Mouse (Mus musculus): ENCODE measurements around the gene Synj2. TPM values are rescaled to one million over a fixed set of nuclear protein-coding genes. Genes with fewer than 3 reads are reported as not detected.
A peak's percentile ranks its signal among the peaks of the same experiment; 100 is the strongest.

Synj2 gene
- polyA plus RNA-seq (2012; rRNA removed) = 0.81 and 1.6 TPM in 2 replicates

DNA sequence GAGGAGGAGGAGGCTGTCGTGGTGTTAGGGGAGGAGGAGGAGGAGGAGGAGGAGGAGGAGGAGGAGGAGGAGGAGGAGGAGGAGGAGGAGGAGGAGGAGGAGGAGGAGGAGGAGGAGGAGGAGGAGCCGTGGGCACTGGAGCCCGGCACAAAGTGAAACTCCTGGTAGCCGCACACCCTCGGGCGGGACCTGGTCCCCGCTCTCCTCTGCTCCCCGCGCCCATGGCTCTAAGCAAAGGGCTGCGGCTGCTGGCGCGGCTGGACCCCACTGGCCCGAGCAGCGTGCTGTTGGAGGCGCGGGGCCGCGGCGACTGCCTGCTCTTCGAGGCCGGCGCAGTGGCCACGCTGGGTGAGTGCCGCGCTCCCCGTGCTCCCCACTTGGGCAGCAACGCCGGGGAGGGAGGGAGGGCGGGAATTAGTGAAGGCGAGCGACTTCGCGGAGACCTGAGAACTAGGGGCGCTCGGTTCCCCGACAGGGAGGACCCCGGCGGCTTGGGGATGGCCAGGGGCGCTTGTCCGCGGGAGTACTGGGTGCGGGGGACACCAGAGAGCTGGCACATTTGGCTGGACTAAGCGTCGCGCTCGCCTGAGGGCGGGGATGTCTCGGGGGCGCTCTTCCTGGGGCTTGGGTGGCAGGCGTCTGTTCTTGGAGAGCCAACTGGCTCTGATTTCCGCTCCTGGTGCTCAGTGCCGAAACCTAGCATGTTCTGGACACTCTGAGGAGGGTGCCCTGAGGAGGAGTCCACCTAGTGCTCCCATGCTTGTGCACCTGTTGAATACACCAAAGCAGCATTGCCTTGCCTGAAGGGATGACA lies at the start of gene Synj2:
Gene Synj2, plus strand, starts transcription at position 51 of the 814 bp plus-strand sequence.
- peak; percentile 61 for DNase-seq (ENCODE audit: low read depth)
- no peak for TF ChIP-seq CTCF (IDR thresholded peaks at IDR 0.05; ENCODE audit: borderline replicate concordance, extremely low read depth, insufficient read depth, insufficient read length)
- no peak for TF ChIP-seq POLR2A (IDR thresholded peaks at IDR 0.05; ENCODE audit: borderline replicate concordance, extremely low read depth, insufficient read depth, insufficient read length, poor library complexity, severe bottlenecking)

DNA sequence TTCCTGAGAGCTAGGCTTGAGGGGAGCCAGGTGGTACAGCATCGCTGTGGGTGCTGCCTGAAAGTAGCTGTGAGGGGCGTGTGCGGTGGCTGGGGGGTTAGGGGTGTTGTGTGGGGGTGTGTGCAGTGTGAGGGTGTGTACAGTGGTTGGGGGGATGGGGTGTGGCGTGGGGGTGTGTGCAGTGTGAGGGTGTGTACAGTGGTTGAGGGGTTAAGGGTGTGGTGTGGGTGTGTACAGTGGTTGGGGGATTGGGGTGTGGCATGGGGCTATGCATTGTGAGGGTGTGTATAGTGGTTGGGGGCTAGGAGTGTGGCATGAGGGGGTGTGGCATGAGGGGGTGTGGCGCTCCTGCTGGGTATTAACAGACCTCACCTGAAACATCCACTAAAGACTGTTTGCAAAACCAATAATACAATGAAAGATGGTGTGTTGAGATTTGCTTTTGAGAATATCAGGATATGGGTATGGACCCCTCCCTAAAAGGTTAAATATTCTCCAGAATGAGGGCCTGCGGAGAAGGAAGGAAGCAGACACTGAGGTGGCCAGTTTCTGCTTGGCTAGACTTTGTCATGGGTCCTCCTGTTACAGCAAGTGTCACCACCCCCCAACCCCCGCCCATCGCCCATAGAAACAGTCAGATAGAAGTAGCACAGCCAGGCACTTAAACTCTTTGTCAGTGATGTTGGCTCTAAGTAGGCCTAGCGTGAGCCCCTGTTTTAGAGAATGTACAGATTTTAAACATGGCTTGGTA lies 49.0 kb upstream of the Synj2 start:
- no peak for DNase-seq (ENCODE audit: low read depth)
- TF ChIP-seq CTCF (IDR thresholded peaks at IDR 0.05; ENCODE audit: borderline replicate concordance, extremely low read depth, insufficient read depth, insufficient read length) (no peak), POLR2A (IDR thresholded peaks at IDR 0.05; ENCODE audit: borderline replicate concordance, extremely low read depth, insufficient read depth, insufficient read length, poor library complexity, severe bottlenecking) (no peak)

DNA sequence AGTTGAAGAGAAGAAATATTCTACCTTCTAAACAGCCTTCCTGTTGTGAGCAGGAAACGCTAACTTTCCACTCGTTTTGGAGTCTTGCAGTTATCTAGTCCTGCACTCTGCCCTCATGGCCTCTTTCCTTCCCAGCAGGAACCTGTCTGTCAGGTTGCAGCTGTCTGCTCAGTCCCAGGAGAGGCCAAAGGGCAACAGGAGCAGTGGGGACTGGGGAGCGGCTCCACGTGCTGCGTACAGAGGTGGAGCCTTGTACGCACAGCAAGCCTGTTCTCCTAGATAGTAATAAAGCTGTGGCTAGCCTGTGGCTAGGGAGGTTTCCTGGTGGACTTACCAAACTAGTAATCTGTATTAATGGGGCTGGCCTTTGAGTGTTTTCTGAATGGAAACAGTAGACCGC lies 48.0 kb upstream of the Synj2 start:
- DNase-seq (ENCODE audit: low read depth) = no peak
- TF ChIP-seq CTCF (IDR thresholded peaks at IDR 0.05; ENCODE audit: borderline replicate concordance, extremely low read depth, insufficient read depth, insufficient read length) (no peak), POLR2A (IDR thresholded peaks at IDR 0.05; ENCODE audit: borderline replicate concordance, extremely low read depth, insufficient read depth, insufficient read length, poor library complexity, severe bottlenecking) (no peak)

DNA sequence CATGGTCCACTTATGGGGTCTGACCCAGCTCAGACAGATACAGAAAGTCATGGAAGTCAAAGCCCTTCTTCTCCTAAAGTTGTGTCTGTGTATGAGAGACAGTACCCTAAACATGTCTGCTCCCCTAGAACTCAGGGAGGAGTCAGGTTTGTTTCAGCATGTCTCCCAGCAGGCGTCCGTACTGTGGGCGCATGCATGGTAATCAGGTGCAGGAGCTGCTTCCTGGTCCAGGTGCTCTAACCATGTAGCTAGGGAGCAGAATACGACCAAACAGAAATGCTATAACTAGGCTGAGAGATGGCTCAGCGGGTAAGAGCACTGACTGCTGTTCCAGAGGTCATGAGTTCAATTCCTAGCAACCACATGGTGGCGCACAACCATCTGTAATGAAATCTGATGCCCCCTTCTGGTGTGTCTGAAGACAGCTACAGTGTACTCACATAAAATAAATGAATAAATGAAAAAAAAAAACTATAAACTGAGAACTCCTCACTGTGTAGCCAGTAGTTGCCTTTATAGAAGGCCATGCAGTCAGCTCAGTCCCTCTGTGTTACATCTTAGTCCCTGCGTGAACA lies 47.4 kb upstream of the Synj2 start:
- no peak for TF ChIP-seq CTCF (IDR thresholded peaks at IDR 0.05; ENCODE audit: borderline replicate concordance, extremely low read depth, insufficient read depth, insufficient read length)

DNA sequence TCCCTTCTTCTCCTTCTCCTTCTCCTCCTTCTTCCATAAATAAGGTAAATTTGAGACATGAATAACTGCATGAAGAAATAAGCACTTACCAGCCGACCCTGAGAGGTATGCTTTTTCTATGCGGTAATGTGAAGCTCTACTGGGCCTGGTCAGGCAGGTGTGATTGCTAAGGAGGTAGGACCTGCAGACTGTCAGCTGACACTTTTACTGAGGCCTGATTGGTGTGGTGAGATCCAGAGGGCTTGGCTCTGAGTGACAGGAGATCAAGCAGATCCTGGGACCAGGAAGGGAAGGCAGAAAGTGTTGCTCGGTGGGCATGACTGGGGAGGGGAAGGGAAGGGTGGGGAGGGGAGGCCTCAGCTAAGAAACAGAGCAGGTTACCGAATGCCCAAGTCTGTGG lies 45.0 kb upstream of the Synj2 start:
- no peak for DNase-seq (ENCODE audit: low read depth)
- TF ChIP-seq POLR2A (IDR thresholded peaks at IDR 0.05; ENCODE audit: borderline replicate concordance, extremely low read depth, insufficient read depth, insufficient read length, poor library complexity, severe bottlenecking) = no peak
- TF ChIP-seq CTCF (IDR thresholded peaks at IDR 0.05; ENCODE audit: borderline replicate concordance, extremely low read depth, insufficient read depth, insufficient read length) = no peak

More for the DNA sequence above, 47.4 kb upstream of the Synj2 start:
- DNase-seq (ENCODE audit: low read depth) = no peak

DNA sequence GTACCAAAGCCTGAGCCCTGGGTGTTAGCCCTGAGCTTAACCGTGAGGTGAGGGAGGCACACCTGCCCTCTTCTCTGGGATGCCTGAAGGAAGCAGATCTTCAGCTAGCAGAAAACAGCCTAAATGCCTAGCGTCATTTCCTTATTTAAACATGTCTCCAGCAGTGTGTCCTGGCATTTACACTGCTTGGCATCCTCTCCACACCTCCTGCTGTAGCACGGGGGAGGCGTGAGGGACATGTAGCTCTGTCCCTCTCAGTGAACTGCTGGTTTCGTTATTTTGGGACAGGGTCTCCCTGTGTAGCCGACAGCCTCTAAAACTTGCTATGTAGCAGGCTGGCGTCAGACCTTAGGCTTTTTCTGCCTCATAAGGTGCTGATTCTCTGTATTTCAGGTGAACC lies 44.5 kb upstream of the Synj2 start:
- DNase-seq (ENCODE audit: low read depth) = no peak
- no peak for TF ChIP-seq CTCF (IDR thresholded peaks at IDR 0.05; ENCODE audit: borderline replicate concordance, extremely low read depth, insufficient read depth, insufficient read length)
- TF ChIP-seq POLR2A (IDR thresholded peaks at IDR 0.05; ENCODE audit: borderline replicate concordance, extremely low read depth, insufficient read depth, insufficient read length, poor library complexity, severe bottlenecking) = no peak

DNA sequence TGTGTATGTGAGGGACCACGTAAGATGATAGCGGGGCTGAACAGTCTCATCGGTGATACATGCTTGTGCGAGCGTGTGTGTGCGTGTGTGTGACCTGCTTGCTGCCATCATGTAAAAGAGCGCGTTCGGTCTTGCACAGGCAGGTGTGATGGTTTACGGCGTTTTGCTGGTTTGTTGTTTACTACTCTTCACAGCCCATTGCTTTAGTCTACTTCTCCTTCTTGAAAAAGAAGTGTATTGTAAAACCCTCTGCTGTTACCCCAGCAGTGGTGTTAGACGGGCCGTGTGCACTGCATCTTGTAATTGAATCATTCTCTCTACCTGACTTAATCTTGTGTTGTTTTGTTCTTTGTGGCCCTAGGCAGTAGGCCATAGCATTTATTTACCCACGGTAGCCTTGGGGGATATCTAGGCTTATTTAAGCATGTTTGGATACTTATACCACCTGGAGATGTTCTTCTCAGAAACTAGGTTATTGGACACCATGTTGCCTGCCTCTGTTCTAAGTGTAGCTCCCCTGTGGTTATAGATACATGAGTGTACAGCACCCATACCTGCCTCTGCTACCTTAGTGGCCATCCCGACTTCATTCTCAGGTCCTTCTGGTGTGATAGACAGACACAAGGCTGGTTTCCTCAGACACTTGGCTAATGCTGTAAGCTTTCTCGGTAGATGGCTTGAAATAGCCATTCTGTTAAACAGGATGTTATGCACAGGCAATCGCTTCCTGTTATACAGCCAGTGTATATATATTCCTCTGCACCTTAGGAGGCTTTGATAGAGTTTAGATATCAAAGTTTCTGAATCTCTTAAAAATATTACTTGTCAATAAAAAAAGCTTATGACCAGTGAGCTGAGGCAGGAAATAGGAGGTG lies 43.5 kb upstream of the Synj2 start:
- TF ChIP-seq POLR2A (IDR thresholded peaks at IDR 0.05; ENCODE audit: borderline replicate concordance, extremely low read depth, insufficient read depth, insufficient read length, poor library complexity, severe bottlenecking) (no peak), CTCF (IDR thresholded peaks at IDR 0.05; ENCODE audit: borderline replicate concordance, extremely low read depth, insufficient read depth, insufficient read length) (no peak)
- DNase-seq (ENCODE audit: low read depth) = no peak

DNA sequence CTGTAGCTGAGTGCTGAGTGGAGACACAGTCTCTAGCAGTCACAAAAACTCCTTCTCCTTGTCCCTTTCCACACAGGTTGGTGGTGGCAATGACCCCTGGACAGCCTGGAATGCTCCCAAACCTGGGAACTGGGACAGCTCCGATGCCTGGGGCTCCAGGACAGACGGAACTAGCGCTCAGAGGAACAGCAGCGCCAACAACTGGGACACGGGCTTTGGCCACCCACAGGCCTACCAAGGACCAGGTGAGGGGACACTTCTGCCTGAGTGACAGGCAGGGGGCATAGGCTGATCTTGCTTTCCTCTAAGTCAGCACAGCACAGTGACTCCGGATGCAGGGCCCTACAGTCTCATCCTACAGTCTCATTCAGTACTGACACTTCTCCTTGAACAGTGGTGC lies 41.8 kb upstream of the Synj2 start:
- no peak for TF ChIP-seq POLR2A (IDR thresholded peaks at IDR 0.05; ENCODE audit: borderline replicate concordance, extremely low read depth, insufficient read depth, insufficient read length, poor library complexity, severe bottlenecking)
- TF ChIP-seq CTCF (IDR thresholded peaks at IDR 0.05; ENCODE audit: borderline replicate concordance, extremely low read depth, insufficient read depth, insufficient read length) = no peak
- no peak for DNase-seq (ENCODE audit: low read depth)

DNA sequence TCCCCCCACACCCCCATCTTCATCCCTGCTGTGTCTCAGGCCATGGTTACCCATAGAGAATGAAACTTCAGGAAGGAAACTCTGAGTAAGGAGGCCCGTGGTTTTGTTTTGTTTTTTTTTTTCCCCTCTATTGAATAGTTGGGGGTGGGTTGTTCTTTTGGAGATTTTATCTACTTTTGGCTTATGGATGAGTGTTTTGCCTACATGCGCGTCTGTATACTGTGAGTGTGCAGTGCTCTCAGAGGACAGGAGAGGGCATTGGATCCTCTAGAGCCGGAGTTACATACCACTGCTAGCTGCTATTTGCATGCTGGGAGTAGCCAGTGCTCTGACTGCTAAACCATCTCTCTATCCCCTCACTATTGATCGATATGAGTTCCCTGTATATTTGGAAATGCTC lies 39.7 kb upstream of the Synj2 start:
- TF ChIP-seq POLR2A (IDR thresholded peaks at IDR 0.05; ENCODE audit: borderline replicate concordance, extremely low read depth, insufficient read depth, insufficient read length, poor library complexity, severe bottlenecking) (no peak), CTCF (IDR thresholded peaks at IDR 0.05; ENCODE audit: borderline replicate concordance, extremely low read depth, insufficient read depth, insufficient read length) (no peak)

DNA sequence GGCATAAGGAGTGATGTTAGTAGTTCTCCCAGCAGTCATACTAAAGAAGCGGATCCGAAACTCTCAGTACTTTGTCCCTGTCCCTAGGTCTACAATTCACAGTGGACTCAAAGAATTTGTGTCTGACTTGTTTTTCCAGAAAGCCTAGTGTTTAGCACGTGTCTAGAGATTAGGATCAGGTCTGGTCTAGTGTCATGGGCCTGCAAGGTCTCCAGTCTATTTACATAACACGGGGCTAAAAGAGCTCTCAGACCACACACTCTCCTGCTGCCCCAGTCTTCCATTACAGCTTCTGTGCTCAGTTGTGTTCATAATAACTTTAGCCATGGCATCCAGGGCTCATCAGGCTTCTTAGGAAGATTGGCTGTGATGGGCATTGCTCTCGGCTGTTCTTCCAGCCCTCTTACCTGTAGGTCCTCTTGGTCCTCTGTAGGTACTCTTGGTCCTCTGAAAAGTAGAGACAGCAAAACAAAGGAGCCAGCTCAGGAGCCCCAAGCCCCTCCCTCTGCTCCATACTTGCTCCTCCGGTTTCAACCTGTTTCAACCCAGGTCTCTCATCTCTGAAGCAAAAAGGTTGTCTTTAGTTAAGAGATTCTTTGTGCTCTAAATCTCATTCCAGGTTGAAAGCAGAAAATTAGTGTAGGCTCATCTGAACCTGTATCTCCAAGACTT lies 37.3 kb upstream of the Synj2 start:
- TF ChIP-seq POLR2A (IDR thresholded peaks at IDR 0.05; ENCODE audit: borderline replicate concordance, extremely low read depth, insufficient read depth, insufficient read length, poor library complexity, severe bottlenecking) (no peak), CTCF (IDR thresholded peaks at IDR 0.05; ENCODE audit: borderline replicate concordance, extremely low read depth, insufficient read depth, insufficient read length) (no peak)
- DNase-seq (ENCODE audit: low read depth) = no peak

More for the DNA sequence above, 39.7 kb upstream of the Synj2 start:
- no peak for DNase-seq (ENCODE audit: low read depth)

Data from brain, embryonic 14.5 days (tissue).